Mouse (Mus musculus): Measurements from ENCODE around the gene 4930435E12Rik.
"Not testable (repeated sequence)": the region's sequence is repeated elsewhere in the genome, so short reads cannot be mapped to it uniquely, and the experiment has no call there.

The 4930435E12Rik gene

GRCm38 (mm10) chr16:38828649-38829048 is at the start of gene 4930435E12Rik:
4930435E12Rik (minus strand) TSS chr16:38828749.
- no peak for DNase-seq (ENCODE audit: low spot score)

- DNase-seq (ENCODE audit: low spot score), result no peak
Observed at GRCm38 (mm10) chr16:38874481-38874880, 45.9 kb upstream of the 4930435E12Rik start.

GRCm38 (mm10) chr16:38873231-38873630 is 44.7 kb upstream of the 4930435E12Rik start:
- no peak for DNase-seq (ENCODE audit: low spot score)

- DNase-seq (ENCODE audit: low spot score), result no peak
Observed at GRCm38 (mm10) chr16:38864358-38864757, 35.8 kb upstream of the 4930435E12Rik start.

GRCm38 (mm10) chr16:38860548-38860947 is 32.0 kb upstream of the 4930435E12Rik start:
- DNase-seq (ENCODE audit: low spot score), result no peak

GRCm38 (mm10) chr16:38858120-38858749 is 29.7 kb upstream of the 4930435E12Rik start:
- DNase-seq (ENCODE audit: low spot score), result peak; percentile 70

- DNase-seq (ENCODE audit: low spot score), result peak; percentile 84
Observed at GRCm38 (mm10) chr16:38812521-38812920, 16.0 kb downstream of the 4930435E12Rik start.

- DNase-seq (ENCODE audit: low spot score), result no peak
Observed at GRCm38 (mm10) chr16:38810196-38810595, 18.4 kb downstream of the 4930435E12Rik start.

GRCm38 (mm10) chr16:38807796-38808195 is 20.8 kb downstream of the 4930435E12Rik start:
- DNase-seq (ENCODE audit: low spot score), result not testable (repeated sequence)

- peak; percentile 61 for DNase-seq (ENCODE audit: low spot score)
Observed at GRCm38 (mm10) chr16:38800091-38800490, 28.5 kb downstream of the 4930435E12Rik start, which contains the start of gene Upk1b. Upk1b (minus strand) TSS chr16:38800328.

- no peak for DNase-seq (ENCODE audit: low spot score)
Observed at GRCm38 (mm10) chr16:38798957-38799450, 29.5 kb downstream of the 4930435E12Rik start.

- peak; percentile 36 for DNase-seq (ENCODE audit: low spot score)
Observed at GRCm38 (mm10) chr16:38793120-38793519, 35.4 kb downstream of the 4930435E12Rik start.

GRCm38 (mm10) chr16:38789966-38790365 is 38.6 kb downstream of the 4930435E12Rik start:
- no peak for DNase-seq (ENCODE audit: low spot score)

- no peak for DNase-seq (ENCODE audit: low spot score)
Observed at GRCm38 (mm10) chr16:38789016-38789415, 39.5 kb downstream of the 4930435E12Rik start.

- no peak for DNase-seq (ENCODE audit: low spot score)
Observed at GRCm38 (mm10) chr16:38785301-38785700, 43.2 kb downstream of the 4930435E12Rik start.

- DNase-seq (ENCODE audit: low spot score), result peak; percentile 23
Observed at GRCm38 (mm10) chr16:38782524-38783067, 46.0 kb downstream of the 4930435E12Rik start.

GRCm38 (mm10) chr16:38781946-38782345 is 46.6 kb downstream of the 4930435E12Rik start:
- no peak for DNase-seq (ENCODE audit: low spot score)

- no peak for DNase-seq (ENCODE audit: low spot score)
Observed at GRCm38 (mm10) chr16:38780960-38781572, 47.5 kb downstream of the 4930435E12Rik start.

GRCm38 (mm10) chr16:38776342-38776741 is 52.2 kb downstream of the 4930435E12Rik start:
- no peak for DNase-seq (ENCODE audit: low spot score)

- DNase-seq (ENCODE audit: low spot score), result no peak
Observed at GRCm38 (mm10) chr16:38774964-38775746, 53.4 kb downstream of the 4930435E12Rik start.

GRCm38 (mm10) chr16:38772906-38773496 is 55.5 kb downstream of the 4930435E12Rik start:
- DNase-seq (ENCODE audit: low spot score), result peak; percentile 28

- DNase-seq (ENCODE audit: low spot score), result no peak
Observed at GRCm38 (mm10) chr16:38771145-38771544, 57.4 kb downstream of the 4930435E12Rik start.
